Mouse (Mus musculus) regulatory T cell (primary cell): ENCODE data around the gene Dner.

Experiments
- in situ Hi-C: fragments of 300-600 bp; cut with MboI, MseI; formaldehyde crosslinking; loops from one replicate; pipeline ENCODE4 v1.15.1; 2025; ENCODE audit warnings: high pct_unique_total_duplicates

Gene Dner

GRCm38 (mm10) chr1:84695517-84696411, at the start of gene Dner:
Gene Dner, minus strand, starts transcription at chr1:84696221.
- in situ Hi-C loops, result no loop called here

GRCm38 (mm10) chr1:84742156-84742555, 46.1 kb upstream of the Dner start:
- in situ Hi-C loops, result loop anchor here (10.0 kb wide), 1 partner anchor 53 kb away; no protein-coding TSS in a partner anchor

DNA sequence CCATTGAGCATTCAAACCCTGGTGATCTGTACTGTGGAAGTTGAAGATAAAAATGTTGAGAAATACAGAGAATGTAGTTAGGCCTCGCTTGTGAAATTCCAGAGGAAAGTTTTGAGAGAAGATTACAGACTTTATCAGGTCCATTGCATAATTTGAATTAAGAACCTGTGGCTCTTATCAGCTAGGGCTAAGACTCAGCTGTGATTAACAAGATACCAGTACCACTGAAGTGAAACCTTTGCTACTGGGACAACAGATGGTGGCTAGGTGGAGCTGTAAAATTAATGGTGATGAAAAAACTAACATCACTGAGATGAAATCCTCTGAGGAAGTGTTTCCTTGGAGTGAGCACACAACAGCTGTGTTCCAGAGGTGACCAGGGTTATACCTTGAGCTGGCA, 44.1 kb upstream of the Dner start:
- in situ Hi-C loops, result loop anchor here (10.0 kb wide), 1 partner anchor 55 kb away; no protein-coding TSS in a partner anchor

DNA sequence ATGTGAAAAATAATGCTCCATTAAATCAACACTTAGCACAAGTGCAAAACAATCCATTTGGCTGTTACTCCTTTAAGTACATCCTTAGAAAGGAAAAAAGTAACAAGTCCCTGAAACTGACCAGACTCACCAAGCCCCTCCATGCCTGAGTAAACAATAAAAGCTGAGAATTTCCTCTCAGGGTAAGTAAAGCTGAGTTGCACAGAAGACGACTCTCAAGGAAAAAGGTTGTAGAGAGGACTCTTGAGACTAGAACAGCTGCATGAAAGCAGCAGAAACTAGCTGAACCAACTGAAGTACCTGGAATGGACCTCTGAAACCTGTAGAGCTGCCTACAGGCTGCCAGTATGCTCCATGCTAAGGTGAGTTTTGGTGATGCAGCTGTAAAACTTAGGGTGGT, 41.1 kb upstream of the Dner start:
- in situ Hi-C loops, result no loop called here

DNA sequence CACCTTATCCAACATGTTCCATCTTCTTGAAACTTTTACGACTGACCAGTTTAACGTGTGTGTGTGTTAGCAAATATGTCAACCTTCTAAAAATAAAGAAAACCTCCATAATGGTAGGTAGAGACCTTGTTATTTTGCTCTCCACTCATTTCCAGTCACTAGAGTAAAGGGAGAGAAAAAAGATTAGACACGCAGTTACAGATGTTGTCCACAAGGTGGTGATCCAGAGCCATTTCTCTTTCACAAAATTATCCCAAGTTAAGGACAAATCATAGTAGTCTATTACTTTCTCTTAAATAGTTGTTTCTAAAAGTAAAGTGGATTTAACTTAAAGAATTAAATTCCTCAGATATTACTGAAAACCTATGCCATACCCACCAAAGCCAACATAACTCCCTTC, 37.8 kb upstream of the Dner start:
- in situ Hi-C loops, result no loop called here

- in situ Hi-C loops, result no loop called here
Measured at GRCm38 (mm10) chr1:84731763-84732162, 35.7 kb upstream of the Dner start.

DNA sequence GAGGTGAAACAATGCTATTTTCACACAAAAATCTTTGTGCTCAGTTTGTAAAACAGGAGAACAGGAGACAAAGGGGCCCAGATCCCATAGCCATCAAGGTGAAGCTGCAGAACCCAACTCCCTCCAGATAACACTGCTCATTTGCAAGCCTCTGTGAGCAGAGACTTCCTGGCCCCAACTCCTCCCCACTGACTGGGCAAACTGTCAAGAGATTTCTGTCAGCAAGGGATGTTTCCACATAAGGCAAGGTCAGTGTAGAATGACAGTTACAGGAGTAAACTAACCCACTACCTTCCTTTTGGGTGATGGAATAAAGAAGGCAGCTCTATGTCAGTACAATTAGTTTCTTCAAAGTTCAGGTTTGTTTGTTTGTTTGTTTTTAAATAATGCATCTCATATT, 26.8 kb upstream of the Dner start:
- in situ Hi-C loops, result no loop called here

DNA sequence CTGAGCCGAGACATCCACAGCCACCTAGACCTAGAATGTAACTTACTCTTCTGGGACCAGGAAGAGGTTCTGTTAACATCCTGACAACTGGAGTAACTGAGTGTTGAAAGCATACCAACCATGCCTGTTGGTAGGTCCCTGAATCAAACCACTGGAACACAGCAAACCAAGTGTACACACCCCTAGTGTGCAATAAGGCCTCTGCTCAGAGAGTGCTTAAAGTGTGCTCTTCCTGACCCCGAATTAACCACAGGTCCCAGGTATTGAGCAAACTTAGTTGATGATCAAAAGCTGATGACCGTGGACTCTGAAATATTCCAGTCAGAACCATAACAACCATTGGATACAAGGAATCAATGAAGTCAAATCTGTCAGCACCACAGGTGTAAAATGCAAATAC, 26.4 kb upstream of the Dner start:
- in situ Hi-C loops, result no loop called here

- in situ Hi-C loops, result no loop called here
Measured at GRCm38 (mm10) chr1:84721942-84722341, 25.9 kb upstream of the Dner start.

- in situ Hi-C loops, result no loop called here
Measured at GRCm38 (mm10) chr1:84709810-84710785, 14.1 kb upstream of the Dner start.

GRCm38 (mm10) chr1:84709406-84709805, 13.4 kb upstream of the Dner start:
- in situ Hi-C loops, result no loop called here

DNA sequence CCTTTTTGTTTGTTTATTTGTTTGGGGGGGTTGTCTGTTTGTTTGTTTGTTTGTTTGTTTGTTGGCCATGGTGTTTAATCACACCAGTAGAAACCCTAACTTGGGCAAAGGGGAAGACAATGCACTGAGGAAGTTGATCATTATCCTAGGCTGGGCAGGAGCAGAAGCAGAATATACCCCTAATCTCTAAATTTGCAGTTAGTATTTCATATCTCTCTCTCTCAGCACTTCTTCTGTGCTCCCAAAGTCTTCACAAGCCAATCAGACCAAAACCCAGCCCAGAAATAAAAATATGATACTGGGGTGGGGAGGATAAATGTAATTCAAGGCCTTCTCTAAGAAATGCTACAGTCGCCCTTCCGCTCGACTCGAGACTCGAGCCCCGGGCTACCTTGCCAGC, 4.2 kb upstream of the Dner start:
- in situ Hi-C loops, result no loop called here

GRCm38 (mm10) chr1:84697136-84697535, 1.1 kb upstream of the Dner start:
- in situ Hi-C loops, result no loop called here

GRCm38 (mm10) chr1:84694688-84695474, 1.1 kb downstream of the Dner start:
- in situ Hi-C loops, result no loop called here

DNA sequence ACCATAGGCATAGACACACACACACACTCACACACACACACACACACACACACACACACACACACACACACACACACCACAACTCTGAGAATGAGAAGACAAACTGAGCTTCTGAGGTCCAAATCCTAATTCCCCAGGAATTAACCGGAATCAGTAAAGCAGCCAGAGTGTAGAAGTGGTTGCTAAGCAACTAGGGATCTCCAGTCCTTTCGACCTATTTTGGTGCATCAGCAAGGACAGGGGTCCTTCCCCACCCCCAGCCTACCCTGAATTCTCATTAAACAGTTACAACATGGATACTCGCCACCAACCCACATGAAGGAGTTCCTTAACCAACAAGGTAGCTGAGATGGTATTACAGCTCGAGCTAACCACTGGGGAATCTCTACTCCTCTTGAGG, 18.1 kb downstream of the Dner start:
- in situ Hi-C loops, result no loop called here

DNA sequence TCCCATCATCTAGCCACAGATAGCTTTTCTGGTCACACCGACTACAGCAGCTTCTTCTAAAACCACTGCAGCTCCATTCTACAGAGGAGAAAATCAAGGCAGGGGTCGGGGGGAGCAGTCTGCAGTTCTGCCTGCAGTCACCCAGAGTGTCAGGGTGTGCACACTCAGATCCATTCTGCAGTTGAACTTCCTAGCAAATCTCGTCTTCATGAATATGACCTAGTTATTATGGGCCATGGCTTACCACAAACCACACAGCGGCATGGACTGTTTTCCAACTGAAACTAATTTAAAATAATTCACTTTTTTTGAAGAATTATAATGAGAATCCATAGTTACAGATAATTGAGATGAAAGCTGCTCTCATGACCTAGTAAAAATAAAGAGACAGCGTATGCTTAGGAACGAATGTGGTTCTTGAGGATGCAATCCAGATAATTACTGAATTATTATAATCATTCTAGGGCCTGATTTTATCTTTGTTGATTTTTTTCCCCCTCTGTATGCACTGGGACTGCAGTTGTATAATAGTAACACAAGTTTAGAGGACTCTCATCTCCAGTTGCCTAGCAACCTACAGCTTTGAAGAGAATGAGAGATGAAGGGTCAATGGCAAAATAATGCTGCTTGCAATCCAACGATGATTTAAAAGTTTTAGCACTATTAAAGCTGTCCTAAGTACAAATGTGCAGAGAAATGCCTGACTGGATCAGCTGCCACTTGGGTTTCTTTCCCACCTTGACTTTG, 27.7 kb downstream of the Dner start:
- in situ Hi-C loops, result no loop called here

DNA sequence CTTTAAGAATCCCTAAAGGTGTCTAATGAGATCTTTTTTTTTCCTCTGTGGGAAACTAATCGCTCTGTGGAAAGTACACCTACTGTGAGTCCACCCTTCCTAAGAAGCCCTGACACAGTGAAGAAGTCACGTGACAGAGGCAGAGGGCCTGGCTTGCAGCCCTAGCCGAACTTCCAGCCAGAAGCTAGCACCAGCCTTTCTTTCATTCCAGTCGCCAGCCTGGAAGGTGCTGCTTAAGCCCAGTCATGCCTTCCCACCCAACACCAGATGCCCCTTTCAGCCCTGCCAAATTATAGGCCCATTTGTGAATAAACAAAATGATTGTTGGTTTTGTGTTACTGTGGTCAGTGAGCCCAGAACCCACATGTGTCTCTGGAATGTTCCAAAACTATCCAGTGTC, 28.4 kb downstream of the Dner start:
- in situ Hi-C loops, result no loop called here

GRCm38 (mm10) chr1:84664377-84665118, 31.5 kb downstream of the Dner start:
- in situ Hi-C loops, result no loop called here

DNA sequence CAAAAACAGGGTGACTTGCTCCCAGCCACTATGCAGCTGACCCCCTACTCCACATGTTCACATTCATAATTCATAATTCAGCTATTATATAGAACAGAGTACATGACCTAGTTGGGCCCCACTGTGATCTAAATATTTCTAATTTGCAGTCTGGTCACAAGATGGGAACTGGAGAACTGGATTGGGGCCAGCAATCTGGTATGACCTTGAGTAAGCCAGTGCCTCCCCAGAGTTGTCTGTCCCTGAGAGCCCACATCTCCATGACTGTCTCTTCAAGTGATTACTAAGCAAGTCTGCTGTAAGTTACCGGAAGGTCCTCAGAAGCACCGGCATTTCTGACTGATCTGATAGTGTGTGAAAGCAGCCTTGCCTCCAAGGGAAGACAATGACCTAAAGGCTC, 49.2 kb downstream of the Dner start:
- in situ Hi-C loops, result no loop called here

GRCm38 (mm10) chr1:84640463-84640862, 55.6 kb downstream of the Dner start:
- in situ Hi-C loops, result no loop called here
